Mouse (Mus musculus) bone marrow macrophage, adult 2 months (primary cell): Measurements from ENCODE around the gene Sirpa.

Source experiments
- CTCF ChIP-seq: IDR thresholded peaks from 2 replicates; pipeline ENCODE4 v1.5.1; 2012; ENCODE audit warnings: low read depth, mild to moderate bottlenecking, low read length, moderate library complexity
- POLR2A ChIP-seq: IDR thresholded peaks from 2 replicates; pipeline ENCODE4 v1.6.1; 2012; ENCODE audit warnings: mild to moderate bottlenecking, low read depth, low read length, borderline replicate concordance

GRCm38 (mm10) chr2:129630978-129631660, 38.5 kb downstream of the Sirpa start:
- TF ChIP-seq POLR2A, result no peak
- no peak for TF ChIP-seq CTCF
